Mouse (Mus musculus) natural killer cell, adult 2 months (primary cell): ENCODE results near the gene Gk5.

Experiments used
- DNase-seq, 2 experiments: peaks; one replicate each; pipeline ENCODE4 v3.0.0; 2022; ENCODE audit warnings: low spot score in 2 of 2

Gk5 gene

GRCm38 (mm10) chr9:96223302-96223701 is 104.1 kb downstream of the Gk5 start:
- DNase-seq, result no peak

DNA sequence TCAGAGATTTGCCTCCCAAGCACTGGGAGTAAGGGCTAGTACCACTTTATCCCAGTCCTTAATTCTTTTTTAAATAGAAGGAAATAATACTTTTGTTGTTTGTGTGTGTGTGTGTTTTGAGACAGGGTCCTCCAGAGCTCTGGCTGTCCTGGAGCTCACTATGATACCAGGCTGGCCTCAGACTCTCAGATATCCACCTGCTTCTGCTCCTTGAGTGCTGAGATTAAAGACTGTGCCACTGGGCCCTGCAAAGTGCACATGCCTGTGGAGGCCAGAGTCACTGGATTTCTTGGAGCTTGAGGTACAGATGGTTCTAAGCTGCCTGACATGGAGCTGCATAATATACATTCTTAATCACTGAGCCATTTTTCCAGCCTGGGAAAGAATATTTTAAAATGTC is 109.1 kb downstream of the Gk5 start:
- DNase-seq, result no peak

DNA sequence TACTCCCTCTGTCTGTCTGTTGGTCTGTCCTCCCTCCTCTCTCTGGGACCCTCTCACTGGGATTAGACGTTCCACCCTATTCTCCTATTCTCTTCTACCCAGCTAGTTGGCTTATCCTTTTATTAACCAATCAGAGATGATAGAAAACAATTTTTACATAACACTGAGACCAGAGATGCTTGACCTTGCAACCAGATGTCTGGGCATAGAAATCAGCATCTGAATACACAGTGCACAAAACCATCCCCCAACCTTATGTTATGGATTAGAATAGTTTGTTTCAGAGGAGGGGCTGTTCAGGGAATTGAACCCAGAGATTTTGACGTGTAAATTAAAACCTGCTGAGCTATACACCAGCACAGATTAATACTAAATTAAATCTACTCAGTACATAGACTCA is 111.1 kb downstream of the Gk5 start:
- no peak for DNase-seq
